Comparison of ENCODE assay signal across 25 mouse cellular contexts in the genomic region with DNA sequence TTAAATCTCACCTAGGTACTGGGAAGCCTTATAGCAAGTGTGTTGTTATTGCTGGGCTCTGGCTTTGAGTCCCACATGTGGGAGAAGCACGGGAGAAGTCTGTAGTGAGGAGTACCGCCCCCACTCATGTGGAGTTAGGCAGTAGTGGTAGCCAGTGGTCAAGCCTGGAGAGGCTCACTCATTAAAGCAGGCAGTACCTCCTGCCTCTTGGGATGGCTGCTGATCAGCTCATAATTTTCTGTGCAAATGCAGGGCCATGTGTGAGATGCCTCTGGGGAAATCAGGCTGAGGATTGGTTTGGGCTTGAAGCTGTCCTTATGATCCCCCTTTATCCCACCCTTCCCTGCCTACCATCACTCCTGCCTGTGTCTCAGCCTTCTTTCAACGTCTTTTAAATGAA. TPM values are rescaled to one million over a fixed set of nuclear protein-coding genes. Genes with fewer than 3 reads are reported as not detected.
DNase-seq lines count a peak whose midpoint lies in the region; ATAC-seq and TF ChIP-seq lines count a peak whose summit lies in the region.
"Had no signal": no experiment of that assay in that cellular context is flagged by ENCODE, and none has a peak within 500 bp of the region (broad histone marks: within the 10 kb centered on the region; RNA-seq: fewer than 3 reads in every experiment).

No protein-coding gene starts in this region.

- DNase-seq in forebrain, embryonic 10.5 days (ENCODE audit: extremely low spot score, low spot score) = no peak
- peak; percentile 69 for DNase-seq in midbrain, embryonic 11.5 days (ENCODE audit: low spot score, missing footprints)
- no peak for DNase-seq in midbrain, embryonic 10.5 days (ENCODE audit: low spot score)
- peak; percentile 75 for DNase-seq in MN1 (ENCODE audit: low spot score)
- DNase-seq in midbrain, postnatal 0 days (ENCODE audit: low spot score) = peak; percentile 29
- DNase-seq: adrenal gland, adult 2 months; adrenal gland, postnatal 25 days; cerebellum, adult 2 months; cerebellum, postnatal 10 days; gastrocnemius, postnatal 14 days; heart, adult 2 months; heart, postnatal 14 days had no signal

- no peak for ATAC-seq in forebrain, embryonic 13.5 days
- peak; percentile 59; the same call in 1 of the 2 replicates for ATAC-seq in midbrain, embryonic 11.5 days (ENCODE audit: low FRiP score)
- ATAC-seq in midbrain, postnatal 0 days (ENCODE audit: low FRiP score) = no peak
- no peak for ATAC-seq in megakaryocyte progenitor cell, adult 5-6 weeks (replicated peaks; ENCODE audit: poor library complexity)
- ATAC-seq: activated CD4-positive, CD25-positive, alpha-beta regulatory T cell, adult 4 months; forebrain, embryonic 14.5 days; hindbrain, postnatal 0 days; Patski had no signal

- 70% methylated on average over 3 of the region's 3 CpGs for WGBS in forebrain, embryonic 10.5 days
- 61% methylated on average over 3 of the region's 3 CpGs for WGBS in forebrain, embryonic 13.5 days
- WGBS in midbrain, embryonic 11.5 days = 58% methylated on average over 3 of the region's 3 CpGs
- WGBS in midbrain, embryonic 10.5 days = 57% methylated on average over 3 of the region's 3 CpGs
- WGBS in midbrain, postnatal 0 days = 40% methylated on average over 3 of the region's 3 CpGs

- H3K4me3 ChIP-seq in forebrain, embryonic 10.5 days = no peak overlapping the region
- H3K4me3 ChIP-seq in forebrain, embryonic 13.5 days = no peak overlapping the region
- H3K4me3 ChIP-seq in midbrain, embryonic 11.5 days (ENCODE audit: low read depth, low read length) = no peak overlapping the region
- no peak overlapping the region for H3K4me3 ChIP-seq in midbrain, embryonic 10.5 days
- no peak overlapping the region for H3K4me3 ChIP-seq in midbrain, postnatal 0 days (ENCODE audit: low read depth, low read length)
- H3K4me3 ChIP-seq: heart, adult 2 months; heart, embryonic 15.5 days; hindbrain, embryonic 13.5 days had no signal

- no peak overlapping the region for H3K9ac ChIP-seq in forebrain, embryonic 13.5 days
- no peak overlapping the region for H3K9ac ChIP-seq in midbrain, embryonic 11.5 days (ENCODE audit: low read length)
- H3K9ac ChIP-seq in midbrain, postnatal 0 days (replicated peaks; ENCODE audit: low read length, poor library complexity, severe bottlenecking) = no peak overlapping the region
- H3K9ac ChIP-seq: heart, embryonic 15.5 days; hindbrain, embryonic 13.5 days had no signal

- H3K36me3 ChIP-seq in forebrain, embryonic 10.5 days (replicated peaks) = no peaks in the 10 kb centered on the region
- H3K36me3 ChIP-seq in forebrain, embryonic 13.5 days (ENCODE audit: poor library complexity, severe bottlenecking) = no peaks in the 10 kb centered on the region
- no peaks in the 10 kb centered on the region for H3K36me3 ChIP-seq in midbrain, embryonic 11.5 days (ENCODE audit: control insufficient read depth, insufficient read depth, low read length)
- H3K36me3 ChIP-seq in midbrain, embryonic 10.5 days = no peaks in the 10 kb centered on the region
- H3K36me3 ChIP-seq in midbrain, postnatal 0 days (ENCODE audit: insufficient read depth, low read length) = no peaks in the 10 kb centered on the region
- H3K36me3 ChIP-seq: heart, embryonic 15.5 days; hindbrain, embryonic 13.5 days had no signal

- H3K9me3 ChIP-seq in forebrain, embryonic 10.5 days = no peaks in the 10 kb centered on the region
- H3K9me3 ChIP-seq in forebrain, embryonic 13.5 days (replicated peaks) = no peaks in the 10 kb centered on the region
- H3K9me3 ChIP-seq in midbrain, embryonic 11.5 days (ENCODE audit: control insufficient read depth, low read length) = no peaks in the 10 kb centered on the region
- no peaks in the 10 kb centered on the region for H3K9me3 ChIP-seq in midbrain, embryonic 10.5 days (replicated peaks)
- no peaks in the 10 kb centered on the region for H3K9me3 ChIP-seq in midbrain, postnatal 0 days (ENCODE audit: low read length)
- H3K9me3 ChIP-seq: heart, embryonic 15.5 days; hindbrain, embryonic 13.5 days had no signal

- peaks cover 32% of the 10 kb centered on the region for H3K4me1 ChIP-seq in forebrain, embryonic 10.5 days
- H3K4me1 ChIP-seq in forebrain, embryonic 13.5 days = peaks cover 32% of the 10 kb centered on the region
- peaks cover 3% of the 10 kb centered on the region for H3K4me1 ChIP-seq in midbrain, embryonic 11.5 days (ENCODE audit: control insufficient read depth, insufficient read depth, low read length)
- peaks cover 27% of the 10 kb centered on the region for H3K4me1 ChIP-seq in midbrain, embryonic 10.5 days
- no peaks in the 10 kb centered on the region for H3K4me1 ChIP-seq in midbrain, postnatal 0 days (ENCODE audit: insufficient read depth, low read length)
- H3K4me1 ChIP-seq: heart, embryonic 15.5 days had no signal

- no peak for TF ChIP-seq CTCF in midbrain, postnatal 0 days (IDR thresholded peaks at IDR 0.05)

- H3K4me2 ChIP-seq in forebrain, embryonic 13.5 days = no peak overlapping the region
- H3K4me2 ChIP-seq in midbrain, embryonic 11.5 days = no peak overlapping the region
- H3K4me2 ChIP-seq in midbrain, postnatal 0 days (ENCODE audit: low read depth, low read length, poor library complexity, severe bottlenecking) = no peak overlapping the region
- H3K4me2 ChIP-seq: heart, embryonic 11.5 days; heart, embryonic 15.5 days; hindbrain, embryonic 13.5 days had no signal

- H3K27ac ChIP-seq in forebrain, embryonic 10.5 days = peak overlapping the region; percentile 41; the same call in 1 of the 2 replicates
- H3K27ac ChIP-seq in forebrain, embryonic 13.5 days = no peak overlapping the region
- H3K27ac ChIP-seq in midbrain, embryonic 11.5 days (ENCODE audit: low read depth, low read length) = 0 out of 2 replicates have a peak overlapping the region, but pooled peaks have one; percentile 35
- no peak overlapping the region; the same call in 1 of the 2 replicates for H3K27ac ChIP-seq in midbrain, embryonic 10.5 days (replicated peaks)
- no peak overlapping the region for H3K27ac ChIP-seq in midbrain, postnatal 0 days (ENCODE audit: low read depth, low read length)
- H3K27ac ChIP-seq: heart, adult 2 months; heart, embryonic 15.5 days; hindbrain, embryonic 13.5 days; hindbrain, postnatal 0 days had no signal

- H3K27me3 ChIP-seq in forebrain, embryonic 10.5 days (ENCODE audit: poor library complexity, severe bottlenecking) = peaks cover 12% of the 10 kb centered on the region; the same call in 1 of the 2 replicates
- no peaks in the 10 kb centered on the region for H3K27me3 ChIP-seq in forebrain, embryonic 13.5 days
- no peaks in the 10 kb centered on the region for H3K27me3 ChIP-seq in midbrain, embryonic 11.5 days (ENCODE audit: control insufficient read depth, insufficient read depth, low read length)
- peaks cover 14% of the 10 kb centered on the region; the same call in 1 of the 2 replicates for H3K27me3 ChIP-seq in midbrain, embryonic 10.5 days (ENCODE audit: low read depth, poor library complexity, severe bottlenecking)
- H3K27me3 ChIP-seq in midbrain, postnatal 0 days (ENCODE audit: insufficient read depth, low read length) = no peaks in the 10 kb centered on the region
- H3K27me3 ChIP-seq: Patski had no signal

RNA-seq across cellular contexts. Expression of a gene that starts 11.0 kb away (rescaled TPM):
- polyA plus RNA-seq in forebrain, embryonic 10.5 days (2016; fragmentation: Nextera tagmentation; extraction: Ambion mirVana) = 33.0 and 37.1 TPM in 2 replicates
- 7.1 and 7.7 TPM in 2 replicates for polyA plus RNA-seq in forebrain, embryonic 13.5 days (2015; fragmentation: Nextera tagmentation; extraction: Ambion mirVana)
- polyA plus RNA-seq in midbrain, embryonic 11.5 days (2014; fragmentation: Nextera tagmentation; extraction: Ambion mirVana) = 7.3 and 9.7 TPM in 2 replicates
- polyA plus RNA-seq in midbrain, embryonic 10.5 days (2016; fragmentation: Nextera tagmentation; extraction: Ambion mirVana) = 15.2 TPM in 2 replicates
- 19.6 and 20.8 TPM in 2 replicates for total RNA-seq in midbrain, postnatal 0 days (2014; rRNA removed)
- 8.8 and 9.2 TPM in 2 replicates for polyA plus RNA-seq in midbrain, postnatal 0 days (2015; fragmentation: Nextera tagmentation; extraction: Ambion mirVana)
- not detected in 2 replicates for total RNA-seq in megakaryocyte progenitor cell, adult 5-6 weeks (2015)
- total RNA-seq in megakaryocyte progenitor cell, adult 5-6 weeks (2017) = not detected in 2 replicates
- total RNA-seq: hematopoietic stem cell, adult 5-6 weeks; MEL had no signal

RNA-seq across cellular contexts. Expression of a gene that starts 44.1 kb away (rescaled TPM):
- 0.36 and 0.90 TPM in 2 replicates for polyA plus RNA-seq in forebrain, embryonic 10.5 days (2016; fragmentation: Nextera tagmentation; extraction: Ambion mirVana)
- 1.1 and 1.8 TPM in 2 replicates for polyA plus RNA-seq in forebrain, embryonic 13.5 days (2015; fragmentation: Nextera tagmentation; extraction: Ambion mirVana)
- 0.41 and 0.90 TPM in 2 replicates for polyA plus RNA-seq in midbrain, embryonic 11.5 days (2014; fragmentation: Nextera tagmentation; extraction: Ambion mirVana)
- polyA plus RNA-seq in midbrain, embryonic 10.5 days (2016; fragmentation: Nextera tagmentation; extraction: Ambion mirVana) = 0.51 and 0.62 TPM in 2 replicates
- total RNA-seq in midbrain, postnatal 0 days (2014; rRNA removed) = 0.24 and 0.27 TPM in 2 replicates
- polyA plus RNA-seq in midbrain, postnatal 0 days (2015; fragmentation: Nextera tagmentation; extraction: Ambion mirVana) = 1.1 and 1.4 TPM in 2 replicates
- not detected in 2 replicates for total RNA-seq in megakaryocyte progenitor cell, adult 5-6 weeks (2015)
- not detected in 2 replicates for total RNA-seq in megakaryocyte progenitor cell, adult 5-6 weeks (2017)
- total RNA-seq: gastrocnemius, adult 18-20 months; gastrocnemius, postnatal 14 days; heart, adult 2 months; hematopoietic stem cell, adult 5-6 weeks; MEL had no signal
- polyA plus RNA-seq: activated CD4-positive, CD25-positive, alpha-beta regulatory T cell, adult 4 months; C2C12; heart, embryonic 11.5 days; heart, embryonic 15.5 days had no signal

Comparison
In these comparisons a context has a peak if more than half of its experiments do, and no peak if none do; other contexts are left out.
1. DNase-seq: peak in midbrain, embryonic 11.5 days (single experiment), MN1 (single experiment) and midbrain, postnatal 0 days (single experiment); none in forebrain, embryonic 10.5 days (single experiment) and midbrain, embryonic 10.5 days (single experiment).
2. H3K27ac ChIP-seq: peak in forebrain, embryonic 10.5 days (single experiment) and midbrain, embryonic 11.5 days (single experiment); none in forebrain, embryonic 13.5 days (single experiment), midbrain, embryonic 10.5 days (single experiment) and midbrain, postnatal 0 days (single experiment).